Mouse (Mus musculus) limb, embryonic 11.5 days (tissue): ENCODE data around the gene Myrf. TPM values are rescaled to one million over a fixed set of nuclear protein-coding genes. Genes with fewer than 3 reads are reported as not detected.
"Not testable (repeated sequence)": the region's sequence is repeated elsewhere in the genome, so short reads cannot be mapped to it uniquely, and the experiment has no call there.

Source experiments
- ATAC-seq: fragments of 200-750 bp; cut with Nextera tagmentation; 2 replicates; pipeline ENCODE4 v1.8.0; 2017; ENCODE audit warnings: low read depth; ENCODE audit not compliant: insufficient number of reproducible peaks, low FRiP score, low TSS enrichment
- DNase-seq: peaks from one replicate; pipeline ENCODE4 v3.0.0-alpha.2; 2015; ENCODE audit warnings: low spot score
- H3K27ac ChIP-seq: fragments of 300-500 bp; sonication (generic); replicated peaks from 2 replicates; pipeline ENCODE4 v1.5.1; 2014; ENCODE audit warnings: low read depth, mild to moderate bottlenecking, low read length
- H3K27me3 ChIP-seq: fragments of 300-500 bp; sonication (generic); 2 replicates; pipeline ENCODE4 v1.6.1; 2014; ENCODE audit warnings: mild to moderate bottlenecking, low read length, mixed read lengths; ENCODE audit not compliant: control insufficient read depth, insufficient read depth
- H3K36me3 ChIP-seq: fragments of 300-500 bp; sonication (generic); 2 replicates; pipeline ENCODE4 v1.6.1; 2014; ENCODE audit warnings: mild to moderate bottlenecking, low read length, moderate library complexity, mixed read lengths; ENCODE audit not compliant: control insufficient read depth, insufficient read depth
- H3K4me1 ChIP-seq: fragments of 300-500 bp; sonication (generic); 2 replicates; pipeline ENCODE4 v1.6.1; 2014; ENCODE audit warnings: low read length, mixed read lengths; ENCODE audit not compliant: control insufficient read depth, insufficient read depth
- H3K4me2 ChIP-seq: fragments of 300-500 bp; sonication (generic); 2 replicates; pipeline ENCODE4 v1.6.1; 2014; ENCODE audit warnings: low read depth, mild to moderate bottlenecking, moderate library complexity; ENCODE audit not compliant: severe bottlenecking
- H3K4me3 ChIP-seq: fragments of 300-500 bp; sonication (generic); 2 replicates; pipeline ENCODE4 v1.5.1; 2014; ENCODE audit warnings: low read depth, low read length
- H3K9ac ChIP-seq: fragments of 300-500 bp; sonication (generic); 2 replicates; pipeline ENCODE4 v1.6.1; 2014; ENCODE audit warnings: mild to moderate bottlenecking, low read length
- H3K9me3 ChIP-seq: fragments of 300-500 bp; sonication (generic); 2 replicates; pipeline ENCODE4 v1.6.1; 2016; ENCODE audit warnings: low read length; ENCODE audit not compliant: control insufficient read depth
- WGBS: fragments of 180-500 bp; shearing (Covaris S2); extraction: QIAGEN DNeasy Blood & Tissue Kit; methylation state at CpG from one replicate; pipeline ENCODE4 v1.1.7; 2014; 5-methylcytosine and 5-hydroxymethylcytosine counted together
- polyA plus RNA-seq: library from polyadenylated mRNA; unstranded; fragments of >200 nt; fragmentation: Nextera tagmentation; extraction: Ambion mirVana; gene quantifications from 2 replicates; pipeline ENCODE4 v1.2.1, GENCODE M21; 2014

The Myrf gene
- polyA plus RNA-seq, 1 experiment from 2014 or later: 4.6 TPM

DNA sequence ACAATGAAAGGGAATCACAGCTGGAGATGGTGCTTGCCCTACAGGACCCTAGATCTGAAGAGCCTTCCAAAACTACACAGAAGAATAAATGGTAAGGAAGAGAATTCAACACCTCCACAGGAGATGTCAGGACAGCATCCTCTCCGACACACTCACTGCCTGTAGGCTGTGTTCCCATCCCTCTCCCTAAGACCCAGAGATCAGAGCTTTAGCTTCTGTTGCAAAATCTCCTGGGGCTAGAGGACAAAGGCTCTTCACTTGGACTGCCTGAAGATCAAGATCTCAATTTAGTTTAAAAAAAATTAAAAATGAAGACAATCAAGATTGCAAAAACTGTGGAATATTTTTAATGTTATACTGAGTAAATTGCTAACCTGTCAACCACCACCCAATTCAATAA, 64.1 kb downstream of the Myrf start:
- Histone ChIP-seq H3K27ac (no peak overlapping the region), H3K4me1 (no peaks in the 10 kb centered on the region), H3K9me3 (no peaks in the 10 kb centered on the region), H3K27me3 (no peaks in the 10 kb centered on the region), H3K4me2 (no peak overlapping the region), H3K4me3 (no peak overlapping the region), H3K9ac (no peak overlapping the region), H3K36me3 (no peaks in the 10 kb centered on the region)
- ATAC-seq (no peak), DNase-seq (no peak)
- 71% methylated on average over 1 of the region's 1 CpGs for WGBS

DNA sequence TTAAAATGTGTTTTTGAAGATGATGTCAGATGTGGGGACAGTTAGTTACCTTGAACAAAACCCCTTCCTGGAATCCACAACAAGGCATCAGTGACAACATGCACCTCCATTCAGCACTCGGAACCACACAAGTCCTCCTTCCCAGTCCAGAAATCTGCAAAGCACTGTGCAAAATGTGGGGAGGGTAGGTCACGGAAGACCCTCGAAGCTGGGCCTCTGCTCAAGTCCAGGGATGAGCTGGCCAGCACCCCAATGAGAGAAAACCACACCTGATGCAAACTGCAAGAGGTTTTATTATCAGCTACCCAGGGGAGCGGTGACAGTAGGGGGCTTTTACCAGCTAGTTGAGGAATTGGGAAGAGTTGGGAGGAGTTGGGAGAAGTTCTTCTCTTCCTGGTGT, 65.6 kb downstream of the Myrf start:
- Histone ChIP-seq H3K27me3 (no peaks in the 10 kb centered on the region), H3K27ac (no peak overlapping the region), H3K9ac (no peak overlapping the region), H3K9me3 (no peaks in the 10 kb centered on the region), H3K4me1 (no peaks in the 10 kb centered on the region), H3K4me2 (no peak overlapping the region), H3K4me3 (no peak overlapping the region), H3K36me3 (no peaks in the 10 kb centered on the region)
- no peak for DNase-seq
- ATAC-seq: no peak
- 80% methylated on average over 4 of the region's 4 CpGs for WGBS

- DNase-seq: no peak
- no peaks in the 10 kb centered on the region for H3K9me3 ChIP-seq
- no peak for ATAC-seq
Observed at GRCm38 (mm10) chr19:10173844-10174539, 66.6 kb downstream of the Myrf start.

GRCm38 (mm10) chr19:10173116-10173718, 67.3 kb downstream of the Myrf start:
- 84% methylated on average over 5 of the region's 5 CpGs for WGBS
- H3K36me3 ChIP-seq: no peaks in the 10 kb centered on the region
- no peak overlapping the region for H3K9ac ChIP-seq
- DNase-seq (no peak), ATAC-seq (no peak)
- H3K4me3 ChIP-seq: no peak overlapping the region
- no peaks in the 10 kb centered on the region for H3K4me1 ChIP-seq
- H3K27ac ChIP-seq: no peak overlapping the region
- no peak overlapping the region for H3K4me2 ChIP-seq
- H3K27me3 ChIP-seq: no peaks in the 10 kb centered on the region
- H3K9me3 ChIP-seq: no peaks in the 10 kb centered on the region

More at GRCm38 (mm10) chr19:10173844-10174539, 66.6 kb downstream of the Myrf start:
- no peak overlapping the region for H3K9ac ChIP-seq
- 93% methylated on average over 7 of the region's 7 CpGs for WGBS
- H3K36me3 ChIP-seq: no peaks in the 10 kb centered on the region
- H3K27me3 ChIP-seq: no peaks in the 10 kb centered on the region
- no peak overlapping the region for H3K4me2 ChIP-seq
- no peaks in the 10 kb centered on the region for H3K4me1 ChIP-seq
- no peak overlapping the region for H3K4me3 ChIP-seq
- H3K27ac ChIP-seq: no peak overlapping the region

DNA sequence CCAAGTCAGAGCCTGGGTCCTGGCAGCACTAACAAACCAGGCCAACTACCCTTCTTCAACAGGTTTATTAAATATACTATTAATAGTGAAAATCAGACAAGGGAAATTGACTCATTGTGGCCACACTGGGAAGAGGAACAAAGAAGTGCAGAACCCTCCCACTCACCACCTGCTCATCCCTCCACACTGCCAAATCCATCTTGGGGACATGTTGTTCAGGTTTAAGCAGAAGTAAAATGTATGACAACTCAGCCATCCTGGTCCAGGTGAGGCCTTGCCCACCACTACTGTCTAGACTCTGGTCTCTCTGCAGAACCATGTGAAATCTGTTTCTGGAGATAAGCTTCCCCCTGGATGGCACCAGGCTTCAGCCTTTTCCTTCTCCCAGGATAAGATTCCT, 68.7 kb downstream of the Myrf start:
- H3K4me1 ChIP-seq: no peaks in the 10 kb centered on the region
- no peaks in the 10 kb centered on the region for H3K36me3 ChIP-seq
- ATAC-seq (no peak), DNase-seq (no peak)
- no peak overlapping the region for H3K27ac ChIP-seq
- H3K4me3 ChIP-seq: no peak overlapping the region
- no peaks in the 10 kb centered on the region for H3K27me3 ChIP-seq
- no peaks in the 10 kb centered on the region for H3K9me3 ChIP-seq
- H3K4me2 ChIP-seq: no peak overlapping the region
- H3K9ac ChIP-seq: no peak overlapping the region

DNA sequence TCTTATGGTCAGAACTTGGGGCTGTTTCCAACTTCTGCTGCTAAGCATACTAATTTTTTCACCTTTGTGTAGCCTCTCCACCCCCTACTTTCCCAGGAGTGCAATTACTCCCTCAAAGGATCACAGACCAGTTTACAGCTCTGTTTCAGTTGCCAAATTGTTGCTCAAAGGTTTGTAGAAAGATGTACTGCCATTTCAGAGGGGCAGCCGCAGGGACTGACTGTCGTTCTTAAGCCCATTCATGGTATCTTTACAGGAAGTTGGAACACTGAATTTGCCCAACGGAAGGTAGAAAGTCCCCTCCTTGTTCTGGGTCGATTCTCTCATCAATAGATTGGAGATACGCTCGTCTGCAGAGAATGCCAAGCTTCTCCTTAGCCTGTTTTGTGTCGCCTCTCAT, 69.2 kb downstream of the Myrf start:
- Histone ChIP-seq H3K27ac (no peak overlapping the region), H3K27me3 (no peaks in the 10 kb centered on the region), H3K4me2 (no peak overlapping the region), H3K4me3 (no peak overlapping the region), H3K9ac (no peak overlapping the region), H3K36me3 (no peaks in the 10 kb centered on the region), H3K9me3 (no peaks in the 10 kb centered on the region), H3K4me1 (no peaks in the 10 kb centered on the region)
- DNase-seq: no peak
- 79% methylated on average over 7 of the region's 7 CpGs for WGBS
- ATAC-seq: no peak

GRCm38 (mm10) chr19:10170466-10170865, 70.1 kb downstream of the Myrf start:
- H3K9me3 ChIP-seq: no peaks in the 10 kb centered on the region
- no peaks in the 10 kb centered on the region for H3K4me1 ChIP-seq
- DNase-seq: no peak
- ATAC-seq: no peak
- no peak overlapping the region for H3K9ac ChIP-seq
- H3K36me3 ChIP-seq: no peaks in the 10 kb centered on the region
- H3K27ac ChIP-seq: no peak overlapping the region
- 38% methylated on average over 1 of the region's 1 CpGs for WGBS
- H3K27me3 ChIP-seq: no peaks in the 10 kb centered on the region
- H3K4me2 ChIP-seq: no peak overlapping the region
- no peak overlapping the region for H3K4me3 ChIP-seq

DNA sequence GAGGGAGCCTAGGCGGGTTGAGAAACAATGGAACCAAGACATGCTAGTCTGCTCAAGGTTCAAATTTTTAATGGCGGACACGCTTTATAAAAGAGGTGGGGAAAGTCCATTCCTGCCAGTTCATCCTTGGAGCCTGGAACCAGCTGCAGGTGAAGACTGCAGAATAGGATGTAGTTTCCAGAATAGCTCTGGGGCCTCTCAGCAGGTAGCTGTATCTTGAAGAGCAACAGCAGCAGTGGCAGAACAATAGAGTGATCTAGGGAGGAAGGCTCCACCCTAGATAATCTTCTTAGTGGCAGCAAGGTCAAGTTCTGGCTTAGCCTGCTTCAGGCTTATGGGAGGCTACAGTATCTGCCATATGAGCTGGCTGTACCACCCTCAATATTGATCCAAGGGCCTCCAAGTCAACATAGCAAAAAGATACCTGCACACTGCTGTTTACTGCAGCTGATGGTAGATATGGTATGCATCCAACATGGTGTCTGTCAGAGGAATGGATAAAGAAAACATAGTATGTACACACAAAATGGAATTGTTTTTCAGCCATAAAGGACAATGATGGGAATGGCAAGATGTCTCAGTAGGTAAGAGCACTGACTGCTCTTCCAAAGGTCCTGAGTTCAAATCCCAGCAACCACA, 70.7 kb downstream of the Myrf start:
- not testable (repeated sequence) for H3K4me1 ChIP-seq, H3K27me3 ChIP-seq, ATAC-seq, H3K27ac ChIP-seq, H3K4me3 ChIP-seq, H3K4me2 ChIP-seq, DNase-seq, H3K9ac ChIP-seq, H3K9me3 ChIP-seq, H3K36me3 ChIP-seq
- WGBS: 91% methylated on average over 3 of the region's 3 CpGs
